Mouse (Mus musculus): Measurements from ENCODE around the gene Ly6g6c.

Gene Ly6g6c

DNA sequence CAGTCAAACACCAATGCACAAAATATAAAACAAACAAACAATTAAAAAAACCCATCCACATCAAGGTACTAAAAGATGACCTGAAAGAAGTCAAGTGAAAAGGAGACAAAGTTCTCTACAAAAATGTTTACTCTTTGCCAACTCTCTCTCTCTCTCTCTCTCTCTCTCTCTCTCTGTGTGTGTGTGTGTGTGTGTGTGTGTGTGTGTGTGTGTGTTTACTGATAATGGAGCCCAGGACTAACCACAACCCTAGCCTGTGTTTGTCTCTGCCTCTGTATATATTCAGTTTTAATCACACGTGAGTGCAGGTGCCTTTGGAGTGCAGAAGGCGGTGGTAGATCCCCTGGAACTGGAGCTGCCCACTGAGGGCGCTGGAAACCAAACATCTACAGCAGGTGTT lies 8.1 kb upstream of the Ly6g6c start:
- no peak for DNase-seq (ENCODE audit: low spot score)

DNA sequence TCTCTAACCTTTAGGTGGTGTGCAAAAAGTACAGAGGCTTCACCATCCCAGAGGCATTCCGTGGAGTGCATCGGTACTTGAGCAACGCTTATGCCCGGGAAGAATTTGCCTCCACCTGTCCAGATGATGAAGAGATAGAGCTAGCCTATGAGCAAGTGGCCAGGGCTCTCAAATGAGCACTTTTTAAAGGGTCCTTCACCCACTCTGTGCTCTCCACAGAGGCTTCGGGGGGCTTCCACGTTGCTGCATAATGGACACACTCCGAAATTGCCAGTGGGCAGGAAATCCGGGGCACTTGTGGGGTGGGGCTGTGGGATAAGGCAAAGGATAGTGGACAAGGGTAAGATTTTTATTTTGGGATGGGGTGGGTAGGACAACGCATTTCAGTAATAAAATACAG lies 6.9 kb upstream of the Ly6g6c start:
- DNase-seq (ENCODE audit: low spot score) = no peak

DNA sequence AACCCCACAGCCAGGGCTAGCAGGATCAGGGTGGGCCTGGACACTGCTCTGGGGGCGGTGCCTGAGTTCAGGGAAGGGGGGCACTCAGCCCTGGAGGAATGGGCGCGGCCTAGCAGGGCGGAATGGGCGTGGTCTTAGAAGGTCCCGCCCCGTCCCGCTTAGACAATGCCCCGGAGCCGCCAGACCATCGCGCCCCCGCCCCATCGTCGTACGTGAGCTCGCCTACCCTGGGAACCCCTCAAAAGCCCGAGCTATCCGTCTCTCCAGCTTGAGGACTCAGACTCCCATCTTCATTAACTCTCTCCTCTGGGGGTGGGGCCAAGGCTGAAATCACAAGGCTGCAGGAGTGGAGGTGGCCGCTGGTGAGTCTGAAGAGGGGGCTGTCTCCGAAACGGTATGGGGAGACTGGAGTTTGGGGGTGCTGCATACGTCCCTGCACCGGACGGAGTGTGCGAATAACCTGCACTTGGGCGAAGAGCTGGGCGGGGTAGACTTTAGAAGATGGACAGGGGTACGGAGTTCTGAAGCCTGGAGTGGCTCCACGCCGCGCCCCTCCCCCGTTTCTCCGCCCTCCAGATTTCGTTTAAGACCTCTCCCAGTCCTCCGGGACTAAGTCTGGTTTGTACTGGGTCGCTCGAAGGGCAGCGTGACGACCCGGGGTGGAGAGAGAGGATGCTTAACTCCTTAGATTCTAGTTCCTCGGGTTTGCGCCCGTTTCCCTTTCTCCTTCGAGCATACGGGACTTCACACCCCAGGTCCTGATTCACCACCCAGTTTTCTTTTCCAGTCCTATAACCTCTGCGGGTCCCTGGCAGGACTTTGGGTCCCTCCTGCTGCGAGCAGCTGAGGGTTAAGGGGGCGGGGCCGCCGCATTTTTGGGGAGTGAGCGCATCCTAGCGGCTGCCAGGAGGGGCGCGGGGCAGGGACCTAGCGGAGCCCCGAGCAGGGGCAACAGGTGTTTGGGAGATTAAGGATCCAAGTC lies 6.0 kb upstream of the Ly6g6c start, which contains the start of gene Ddah2:
TSS of gene Ddah2 (plus strand) at position 125 of the 982 bp plus-strand sequence.
- peak; percentile 83 for DNase-seq (ENCODE audit: low spot score)

DNA sequence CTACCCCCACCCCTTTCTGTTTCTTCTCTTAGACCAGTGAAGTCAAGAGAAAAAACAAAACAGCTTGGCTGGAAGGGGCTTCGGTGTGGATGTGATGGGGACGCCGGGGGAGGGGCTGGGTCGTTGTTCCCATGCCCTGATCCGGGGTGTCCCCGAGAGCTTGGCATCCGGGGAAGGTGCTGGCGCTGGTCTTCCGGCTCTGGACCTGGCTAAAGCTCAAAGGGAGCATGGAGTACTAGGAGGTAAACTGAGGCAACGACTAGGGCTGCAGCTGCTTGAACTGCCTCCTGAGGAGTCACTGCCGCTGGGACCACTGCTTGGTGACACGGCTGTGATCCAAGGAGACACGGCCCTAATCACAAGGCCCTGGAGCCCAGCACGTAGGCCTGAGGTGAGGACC lies 5.1 kb upstream of the Ly6g6c start:
- no peak for DNase-seq (ENCODE audit: low spot score)

DNA sequence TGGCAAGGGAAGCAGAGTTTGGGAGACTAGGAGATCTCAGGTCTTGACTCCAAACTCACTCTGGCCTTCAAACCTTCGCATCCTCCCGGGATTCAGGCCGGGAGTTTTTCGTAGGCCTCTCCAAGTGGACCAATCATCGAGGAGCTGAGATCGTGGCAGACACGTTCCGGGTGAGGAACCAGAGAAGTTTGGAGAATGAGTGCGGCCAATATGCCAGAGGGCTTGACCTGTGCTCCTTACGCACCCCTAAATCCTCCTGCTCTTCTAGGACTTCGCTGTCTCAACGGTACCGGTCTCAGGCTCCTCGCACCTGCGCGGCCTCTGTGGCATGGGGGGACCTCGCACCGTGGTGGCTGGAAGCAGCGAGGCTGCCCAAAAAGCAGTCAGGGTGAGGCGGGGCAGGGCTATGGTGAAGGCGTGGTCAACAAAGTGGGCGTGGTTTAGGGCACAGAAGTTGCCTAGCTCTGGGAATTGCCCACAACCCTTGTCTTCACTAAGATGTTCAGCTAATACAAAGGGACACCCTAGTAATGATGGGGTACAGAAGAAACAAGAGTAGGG lies 4.4 kb upstream of the Ly6g6c start:
- DNase-seq (ENCODE audit: low spot score) = no peak

DNA sequence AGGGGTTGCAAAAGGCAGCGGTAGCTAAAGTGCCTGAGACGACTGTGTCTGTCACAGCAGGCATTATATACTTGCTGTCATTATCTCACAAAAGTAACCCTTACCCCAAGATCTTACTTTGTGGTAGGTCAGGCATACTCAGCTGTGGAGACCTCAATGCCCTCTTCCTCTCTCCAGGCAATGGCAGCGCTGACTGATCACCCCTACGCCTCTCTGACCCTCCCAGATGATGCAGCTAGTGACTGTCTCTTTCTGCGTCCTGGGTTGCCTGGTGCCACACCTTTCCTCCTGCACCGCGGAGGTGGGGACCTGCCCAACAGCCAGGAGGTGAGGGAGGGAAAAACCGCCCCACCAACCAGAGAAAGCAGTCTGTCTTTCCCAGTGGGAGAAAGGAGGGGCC lies 3.9 kb upstream of the Ly6g6c start:
- DNase-seq (ENCODE audit: low spot score) = no peak

DNA sequence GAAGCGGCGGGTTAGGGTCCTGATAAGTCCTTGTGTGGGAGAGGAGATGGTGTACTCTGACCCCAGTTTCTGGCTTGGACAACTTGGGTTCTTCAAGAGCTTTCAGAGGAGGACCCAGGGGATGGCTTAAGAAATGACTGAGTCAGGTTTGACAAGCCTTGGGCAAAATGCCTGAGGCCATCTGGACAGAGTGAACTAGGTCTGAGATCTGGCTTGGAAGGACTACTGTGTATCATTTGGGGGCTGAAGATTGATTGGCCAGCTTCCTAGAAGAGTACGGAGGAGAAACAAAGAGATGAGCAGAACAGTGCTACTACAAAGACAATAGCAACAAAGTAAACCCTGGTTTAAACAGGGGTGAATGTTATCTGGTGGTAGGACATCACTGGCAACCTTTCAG lies 1.7 kb upstream of the Ly6g6c start:
- peak; percentile 77 for DNase-seq (ENCODE audit: low spot score)

DNA sequence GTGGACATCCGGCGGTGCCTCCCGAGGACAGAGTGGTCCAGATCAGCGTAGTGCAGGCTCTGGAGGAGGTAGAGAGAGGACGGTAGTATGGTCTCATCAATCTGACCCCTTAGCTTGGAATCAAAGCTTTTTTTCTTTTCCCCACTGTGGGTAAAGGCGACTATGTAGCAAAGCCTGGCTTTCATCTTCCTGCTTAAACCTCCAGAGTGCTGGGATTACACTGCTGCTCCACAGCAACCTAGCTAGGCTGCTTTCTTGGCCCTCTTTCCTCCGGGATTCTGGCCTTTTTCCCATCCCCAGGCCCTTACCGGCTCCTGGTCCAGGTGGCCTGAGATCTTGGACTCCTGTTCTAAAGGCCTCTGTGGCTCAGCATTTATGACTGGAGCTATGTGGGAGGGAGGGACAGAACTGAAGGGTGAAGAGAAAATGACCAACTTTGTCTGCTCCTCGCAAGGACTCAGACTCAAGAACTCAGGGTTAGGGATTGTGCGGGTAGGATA lies 760 bp upstream of the Ly6g6c start:
- DNase-seq (ENCODE audit: low spot score) = no peak

DNA sequence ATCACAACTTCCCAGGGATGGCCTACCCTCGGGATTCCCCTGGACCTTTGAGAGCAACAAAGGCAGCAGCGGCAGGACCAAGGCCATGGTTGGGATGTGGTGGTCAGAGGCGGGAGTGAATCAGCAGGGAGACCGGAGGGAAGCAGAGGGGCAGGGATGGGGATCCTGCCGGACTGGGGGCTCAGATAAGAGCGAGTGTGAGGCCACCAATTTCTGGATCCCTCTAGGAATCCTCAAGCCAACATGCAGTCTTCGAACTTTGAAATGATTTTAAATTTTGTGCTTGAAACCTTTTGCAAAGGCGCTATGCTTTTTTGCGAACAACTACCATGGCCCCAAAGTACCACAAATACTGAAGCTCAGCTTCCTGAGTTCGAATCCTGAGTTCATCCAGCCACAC lies 896 bp downstream of the Ly6g6c start, which contains the start of gene Mpig6b:
TSS of gene Mpig6b (minus strand) at position 101 of the 400 bp plus-strand sequence.
- no peak for DNase-seq (ENCODE audit: low spot score)

DNA sequence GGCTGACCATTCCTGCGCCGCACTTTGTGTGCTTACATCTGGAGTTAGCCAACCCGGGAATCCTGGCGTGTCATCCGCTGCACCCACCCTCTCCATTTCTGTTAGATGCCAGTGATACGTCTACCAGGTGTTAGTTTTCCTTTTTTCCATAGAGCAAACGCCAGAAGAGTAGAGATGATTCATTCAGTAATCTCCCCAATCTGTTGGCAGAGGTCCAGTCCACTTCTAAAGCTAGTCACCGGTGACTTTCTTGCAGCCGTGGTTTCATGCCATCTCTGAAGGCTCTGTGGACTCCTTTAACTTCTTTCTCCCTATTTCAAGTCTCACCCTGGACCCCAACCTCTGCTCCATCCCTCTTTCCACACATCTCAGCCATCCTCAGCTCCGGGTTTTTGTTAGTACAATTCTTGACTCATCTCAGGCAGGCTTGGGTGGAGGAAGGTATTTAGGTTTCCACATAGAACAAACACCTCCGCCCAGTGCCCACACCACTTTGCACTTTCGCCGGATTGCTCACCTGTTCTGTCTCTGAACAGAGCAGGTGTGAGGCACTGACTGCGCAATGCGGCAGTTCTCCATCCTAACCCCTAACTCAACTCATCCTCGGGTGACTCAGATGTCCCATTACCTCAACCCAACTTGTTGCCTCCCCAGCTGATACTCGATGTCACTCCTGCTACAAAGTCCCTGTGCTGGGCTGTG lies 3.2 kb downstream of the Ly6g6c start:
- DNase-seq (ENCODE audit: low spot score) = no peak

DNA sequence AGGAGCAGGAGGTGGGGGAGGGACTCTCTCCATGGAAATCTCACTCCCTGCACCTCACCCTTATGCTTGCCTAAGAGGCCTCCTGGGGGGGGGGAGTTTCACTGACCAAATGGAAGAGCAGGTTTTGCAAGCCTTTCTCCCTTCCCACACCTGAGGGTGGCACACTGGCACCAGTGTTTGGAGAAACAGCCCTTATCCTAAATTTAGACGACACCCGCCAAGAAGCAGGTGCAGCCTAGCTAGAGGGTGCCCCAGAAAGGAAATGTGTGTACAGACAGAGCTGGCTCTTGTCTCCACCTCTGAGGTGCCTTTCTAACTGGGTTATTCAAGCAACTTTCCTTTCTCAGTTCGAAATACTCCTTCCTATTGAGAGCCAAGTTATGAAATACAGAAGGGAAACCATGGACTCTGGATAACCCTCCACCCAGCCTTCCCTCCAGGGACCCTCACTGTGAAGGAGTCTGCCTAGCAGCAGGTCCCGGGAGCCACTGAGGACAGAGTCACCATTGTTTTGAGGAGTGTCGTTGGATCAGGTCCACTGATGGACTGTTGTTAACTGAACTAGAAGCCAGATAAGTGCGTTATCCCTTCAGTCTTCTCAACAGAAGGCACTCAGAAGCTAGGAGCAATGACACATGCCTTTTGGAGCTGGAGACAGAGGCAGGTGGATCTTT lies 5.5 kb downstream of the Ly6g6c start:
- no peak for DNase-seq (ENCODE audit: low spot score)

DNA sequence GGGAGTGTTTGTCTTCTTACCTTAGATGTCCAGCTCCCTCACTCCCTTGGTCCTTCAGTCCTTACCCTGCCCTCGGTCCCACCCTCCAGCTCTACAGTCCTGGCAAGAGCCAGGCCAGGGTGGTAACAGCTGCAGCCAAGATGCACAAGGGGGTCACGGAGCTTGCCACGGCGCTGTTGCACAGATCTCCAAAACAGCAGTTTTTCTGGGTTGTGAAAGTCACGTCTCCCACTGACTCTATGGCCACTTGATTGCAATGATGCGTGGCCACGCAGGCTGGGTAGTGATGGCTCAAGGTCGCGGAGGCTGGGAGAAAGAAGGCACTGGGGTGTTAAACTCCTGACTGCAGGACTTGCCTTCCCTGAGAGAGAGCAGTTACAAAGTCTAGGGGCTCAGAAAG lies 6.3 kb downstream of the Ly6g6c start:
- no peak for DNase-seq (ENCODE audit: low spot score)

DNA sequence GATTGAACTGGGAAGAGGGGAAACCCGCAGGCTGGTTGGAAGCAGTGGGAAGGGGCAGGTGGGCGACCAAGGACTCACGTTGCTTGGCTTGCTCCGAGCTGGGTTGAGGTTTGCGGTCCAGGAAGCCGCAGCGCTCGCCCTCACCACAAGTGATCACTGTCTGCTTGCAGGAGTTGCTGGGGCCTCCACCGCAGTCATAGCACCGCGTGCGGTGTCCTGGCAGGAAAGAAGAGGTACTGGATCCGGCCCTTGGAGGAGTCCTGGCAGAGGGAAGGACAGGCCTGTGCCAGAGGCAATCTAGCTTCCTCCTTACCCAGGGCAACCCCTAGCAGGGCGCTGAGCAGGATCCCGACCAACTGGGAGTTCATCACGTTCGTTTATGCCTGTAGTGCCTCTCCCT lies 8.9 kb downstream of the Ly6g6c start:
- DNase-seq (ENCODE audit: low spot score) = no peak

DNA sequence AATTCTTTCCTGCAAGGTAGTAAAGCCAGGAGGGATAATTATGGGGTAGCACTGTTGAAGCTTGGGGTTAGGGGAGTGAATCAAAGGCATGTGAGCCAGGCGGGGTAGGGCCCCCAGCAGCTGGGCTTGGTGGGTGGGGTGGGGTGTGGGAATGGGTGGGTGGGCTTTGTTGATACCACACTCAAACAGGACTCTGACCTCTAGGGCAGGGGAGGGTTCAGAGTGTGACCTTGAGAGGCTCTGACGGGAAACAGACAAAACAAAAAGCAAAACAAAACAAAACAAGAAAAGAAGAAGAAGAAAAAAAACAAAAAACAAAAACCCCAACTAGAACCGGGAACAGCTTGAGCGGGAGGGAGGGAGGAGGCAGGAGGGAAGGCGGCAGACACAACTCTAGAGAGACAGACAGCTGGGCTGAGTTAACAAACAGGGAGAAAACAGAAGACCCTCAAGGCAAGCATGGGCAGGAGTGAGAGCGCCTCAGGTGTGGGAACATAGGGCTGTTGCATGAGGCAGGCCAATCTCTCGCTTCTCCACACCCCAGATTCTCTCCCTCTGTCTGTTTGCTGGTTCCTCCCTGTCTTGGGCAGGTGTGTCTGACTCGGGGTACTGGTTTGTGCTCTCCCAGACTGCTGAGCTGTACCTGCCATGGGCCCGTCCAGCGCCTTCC lies 11.5 kb downstream of the Ly6g6c start, which contains the start of gene Ly6g6e:
TSS of gene Ly6g6e (plus strand) at position 396 of the 670 bp plus-strand sequence.
- no peak for DNase-seq (ENCODE audit: low spot score)

DNA sequence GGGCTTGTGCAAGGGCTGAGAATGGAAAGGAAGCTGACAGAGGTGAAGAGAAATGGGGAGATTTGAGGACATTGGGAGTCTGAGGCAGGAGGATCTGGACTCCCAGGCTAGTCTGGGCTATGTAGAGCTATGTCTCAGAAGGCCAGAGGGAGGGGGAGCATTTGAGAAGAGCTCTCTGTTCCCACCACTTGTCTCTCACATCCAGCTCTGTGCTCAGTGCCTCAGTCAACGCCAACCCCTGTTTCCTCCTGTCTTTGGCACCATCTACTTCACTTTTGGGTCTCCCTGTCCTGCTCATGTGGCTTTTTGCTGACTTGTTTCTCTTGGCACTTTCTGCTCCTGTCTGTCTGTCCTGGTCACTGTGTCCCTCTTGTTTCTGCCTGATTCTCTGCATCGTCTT lies 12.1 kb downstream of the Ly6g6c start:
- no peak for DNase-seq (ENCODE audit: low spot score)

DNA sequence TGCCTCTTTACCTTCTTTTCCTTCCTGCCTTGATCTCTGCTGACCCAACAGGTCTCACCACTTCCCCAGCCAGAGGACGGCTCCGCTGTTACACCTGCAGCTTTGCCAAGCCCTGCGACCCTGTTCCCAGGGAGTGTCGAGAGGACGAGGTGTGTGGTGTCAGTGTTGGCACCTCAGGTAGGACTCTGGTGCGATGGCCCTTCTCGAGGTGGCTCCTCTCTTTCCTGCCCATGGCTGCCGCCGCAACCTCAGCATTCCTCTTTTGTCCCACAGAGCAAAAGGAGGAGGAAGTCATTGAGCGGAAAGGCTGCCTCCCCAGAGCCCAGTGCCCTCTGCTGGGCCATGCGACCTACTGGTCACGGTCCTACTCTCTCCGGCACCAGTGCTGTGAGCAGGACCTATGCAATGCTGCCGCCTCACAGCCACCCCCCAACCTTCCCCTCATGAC lies 12.6 kb downstream of the Ly6g6c start, which contains the start of gene Ly6g6d:
TSS of gene Ly6g6d (minus strand) at position 280 of the 448 bp plus-strand sequence.
- DNase-seq (ENCODE audit: low spot score) = no peak

DNA sequence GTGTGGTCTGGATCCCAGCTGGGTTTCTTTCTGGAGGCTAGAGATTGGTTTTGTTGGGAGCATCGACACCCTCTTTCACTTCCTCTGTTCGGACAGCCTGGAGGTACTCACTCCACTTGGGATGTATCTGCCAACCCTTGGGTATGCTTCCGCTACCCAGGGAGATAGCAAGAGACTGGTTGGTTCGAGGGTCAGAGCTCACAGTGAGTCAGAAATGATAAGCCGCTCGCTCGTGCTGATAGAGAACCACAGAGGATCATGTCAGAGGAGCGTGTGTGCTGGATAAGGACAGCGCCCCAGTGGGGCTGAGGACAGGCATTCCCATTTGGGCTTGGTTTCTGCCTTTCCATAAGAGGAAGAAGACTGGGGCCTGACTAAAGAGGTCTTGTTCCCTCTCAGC lies 14.6 kb downstream of the Ly6g6c start:
- DNase-seq (ENCODE audit: low spot score) = no peak

DNA sequence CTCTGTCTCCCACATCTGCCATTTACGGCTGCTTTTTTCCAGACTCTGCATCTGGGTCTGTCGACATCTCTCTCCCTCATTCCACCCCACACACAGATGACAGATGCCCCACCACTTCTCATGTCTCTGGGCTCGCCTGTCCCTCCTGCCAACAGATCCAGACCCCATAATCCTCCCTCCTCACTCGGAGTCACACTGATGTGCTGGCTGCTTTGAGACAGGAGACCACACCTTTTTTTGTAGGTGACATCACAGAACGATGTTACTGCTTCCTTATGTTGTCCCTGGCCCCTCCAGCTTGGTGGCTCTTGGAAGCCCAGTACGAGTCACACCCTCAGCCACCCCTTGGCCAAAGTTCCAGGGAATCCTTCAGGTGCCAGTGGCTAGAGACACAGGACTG lies 15.1 kb downstream of the Ly6g6c start:
- DNase-seq (ENCODE audit: low spot score) = no peak

DNA sequence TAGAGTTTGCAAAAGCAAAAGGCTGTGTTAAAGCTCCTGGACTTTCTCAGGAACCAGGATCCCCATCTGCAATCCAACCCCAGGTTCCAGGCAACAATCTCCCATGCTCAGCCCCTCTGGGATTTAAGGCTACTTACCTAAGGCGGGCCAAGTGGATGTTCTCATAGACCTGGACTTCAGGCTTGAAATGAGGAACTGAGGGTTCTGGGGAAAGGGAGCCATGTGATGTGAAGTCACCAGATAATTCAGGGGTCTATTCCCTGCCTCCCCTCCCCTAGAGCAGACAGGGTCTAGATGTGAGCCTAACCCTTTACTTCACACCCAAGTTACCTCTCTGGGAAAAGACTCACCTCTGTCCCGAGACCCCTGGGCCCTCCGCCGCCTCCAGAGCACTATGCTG lies 15.5 kb downstream of the Ly6g6c start:
- DNase-seq (ENCODE audit: low spot score) = no peak

DNA sequence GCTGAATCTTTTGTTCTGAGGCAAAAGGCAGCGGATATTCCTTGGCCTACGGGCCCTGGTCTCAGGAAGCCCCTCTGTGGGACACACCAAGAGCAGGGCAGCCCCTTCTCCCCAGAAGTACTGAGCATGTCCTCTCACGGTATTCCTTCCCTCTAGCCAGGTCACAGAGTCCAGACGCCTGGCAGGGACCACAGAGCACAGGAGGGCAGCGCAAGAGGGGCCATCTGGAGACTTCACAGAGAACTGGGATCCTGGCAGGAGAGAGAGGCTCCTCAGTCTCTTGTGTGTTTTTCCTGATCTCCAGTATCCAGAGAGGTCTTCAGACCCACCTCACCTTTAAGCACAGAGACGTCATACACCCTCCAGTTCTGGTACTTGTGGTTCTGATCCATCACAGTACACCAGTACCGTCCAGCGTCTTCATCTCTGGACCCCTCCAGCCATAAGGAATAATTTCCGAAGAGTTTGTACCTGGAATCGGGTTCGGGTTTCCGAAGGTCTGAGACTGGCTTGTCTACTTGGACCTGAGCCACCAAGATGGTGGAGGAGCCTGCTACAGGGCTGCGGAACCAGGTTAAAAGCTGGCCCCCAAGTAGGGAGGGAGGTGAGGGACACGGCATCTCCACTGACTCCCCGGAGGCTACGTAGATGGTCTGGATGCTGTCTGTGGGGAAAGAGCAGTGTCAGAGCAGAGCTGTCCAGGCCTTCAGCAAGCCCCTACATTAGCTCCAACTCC lies 17.8 kb downstream of the Ly6g6c start:
- no peak for DNase-seq (ENCODE audit: low spot score)

Measured in testis, postnatal 14 days (tissue).